Mouse (Mus musculus): ENCODE data around the gene Clock. TPM values are rescaled to one million over a fixed set of nuclear protein-coding genes. Genes with fewer than 3 reads are reported as not detected.

The Clock gene
- polyA plus RNA-seq, 1 experiment from 2014 or later, result 13.4 TPM

DNA sequence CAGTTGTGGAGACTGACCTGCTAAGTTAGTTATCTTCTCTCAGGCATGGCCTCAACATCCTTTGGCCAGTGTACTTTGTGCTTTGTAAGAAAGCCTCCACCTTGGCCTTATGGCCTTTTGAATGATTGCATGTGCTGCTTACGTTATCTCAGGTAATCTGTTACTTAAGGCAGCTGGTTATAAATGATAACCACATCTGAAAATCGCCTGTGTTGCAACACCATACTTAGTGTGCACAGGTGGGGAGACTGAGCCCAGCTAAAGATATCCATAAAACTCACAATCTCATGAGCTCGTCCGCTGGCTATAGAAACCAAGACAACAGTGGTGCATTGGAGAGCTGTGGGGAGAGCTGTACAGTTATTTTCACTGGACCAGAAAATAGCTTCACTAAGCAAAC, 114.0 kb downstream of the Clock start:
- Histone ChIP-seq H3K27ac (ENCODE audit: low read length) (no peak overlapping the region), H3K9me3 (replicated peaks; ENCODE audit: control insufficient read depth, low read length, poor library complexity, severe bottlenecking) (no peaks in the 10 kb centered on the region), H3K4me2 (ENCODE audit: low read length) (no peak overlapping the region), H3K4me3 (ENCODE audit: low read depth, low read length) (no peak overlapping the region), H3K36me3 (ENCODE audit: control insufficient read depth, insufficient read depth, low read length) (no peaks in the 10 kb centered on the region), H3K9ac (ENCODE audit: low read depth, low read length) (no peak overlapping the region), H3K27me3 (ENCODE audit: control insufficient read depth, insufficient read depth, low read depth, low read length) (no peaks in the 10 kb centered on the region), H3K4me1 (ENCODE audit: control insufficient read depth, insufficient read depth, low read length) (peaks cover 10% of the 10 kb centered on the region)
- no peak for ATAC-seq
- 92% methylated on average over 4 of the region's 4 CpGs for WGBS

DNA sequence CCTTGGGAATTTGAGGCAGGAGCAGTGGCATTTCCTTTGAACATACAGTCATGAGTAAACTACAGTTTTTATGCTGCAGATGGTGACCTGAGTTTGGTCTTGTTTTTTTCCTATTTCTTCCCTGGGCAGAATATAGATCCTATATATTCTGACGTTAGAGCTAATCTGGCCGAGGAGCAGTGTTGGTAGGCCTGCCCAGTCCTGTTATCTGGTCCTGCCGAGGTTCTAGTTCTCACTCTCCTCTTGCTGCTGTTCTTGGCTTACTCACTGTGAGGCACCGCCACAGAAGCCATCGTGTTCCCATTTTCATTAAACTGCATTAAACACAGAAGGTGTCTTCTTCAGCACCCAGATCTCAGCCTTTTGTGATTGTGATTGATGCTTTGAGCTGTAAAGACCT, 116.7 kb downstream of the Clock start:
- 89% methylated on average over 5 of the region's 5 CpGs for WGBS
- H3K4me3 ChIP-seq (ENCODE audit: low read depth, low read length), result no peak overlapping the region
- no peak overlapping the region for H3K4me2 ChIP-seq (ENCODE audit: low read length)
- no peak overlapping the region for H3K27ac ChIP-seq (ENCODE audit: low read length)
- H3K27me3 ChIP-seq (ENCODE audit: control insufficient read depth, insufficient read depth, low read depth, low read length), result no peaks in the 10 kb centered on the region
- H3K4me1 ChIP-seq (ENCODE audit: control insufficient read depth, insufficient read depth, low read length), result peaks cover 16% of the 10 kb centered on the region
- H3K9me3 ChIP-seq (replicated peaks; ENCODE audit: control insufficient read depth, low read length, poor library complexity, severe bottlenecking), result no peaks in the 10 kb centered on the region
- no peak for ATAC-seq
- H3K9ac ChIP-seq (ENCODE audit: low read depth, low read length), result no peak overlapping the region
- H3K36me3 ChIP-seq (ENCODE audit: control insufficient read depth, insufficient read depth, low read length), result no peaks in the 10 kb centered on the region

DNA sequence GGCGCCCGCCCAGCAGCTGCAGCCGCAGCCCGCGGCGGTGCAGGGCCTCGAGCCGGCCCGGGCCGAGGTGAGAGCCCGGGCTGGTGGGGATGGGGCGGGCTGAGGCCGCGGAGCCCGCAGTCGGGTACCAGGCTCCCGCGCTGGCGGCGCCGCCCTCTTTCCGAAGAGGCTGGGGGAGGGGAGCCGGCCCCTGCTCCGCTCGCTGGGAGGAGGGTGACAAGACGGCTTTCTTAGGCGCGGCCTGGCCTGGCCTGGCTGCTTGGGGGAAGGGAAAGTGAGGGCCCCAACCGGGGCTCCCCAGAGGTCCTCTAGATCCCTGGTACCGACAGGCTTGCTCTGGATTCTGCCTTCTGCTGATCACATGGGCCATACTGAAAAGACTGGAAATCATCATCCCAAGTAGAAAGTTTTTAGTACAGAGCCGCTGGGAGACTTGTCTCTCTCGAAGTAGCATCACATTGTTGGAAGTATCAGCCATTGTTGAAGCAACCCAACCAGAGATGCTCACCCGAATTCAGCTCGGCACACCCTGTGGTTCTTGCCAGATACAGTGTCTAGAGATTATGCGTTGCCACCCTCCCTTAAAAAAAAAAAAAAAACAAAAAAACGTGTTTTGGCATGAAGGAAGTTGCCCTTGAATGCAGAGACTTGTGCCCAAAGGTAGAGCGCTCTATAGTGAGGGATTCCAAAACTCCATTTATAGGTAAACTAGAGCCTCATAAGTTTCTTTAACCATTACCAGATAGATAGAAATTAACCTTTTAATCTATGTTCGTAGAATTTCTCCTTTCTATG, 120.1 kb downstream of the Clock start:
- H3K36me3 ChIP-seq (ENCODE audit: control insufficient read depth, insufficient read depth, low read length), result no peaks in the 10 kb centered on the region
- no peaks in the 10 kb centered on the region for H3K9me3 ChIP-seq (replicated peaks; ENCODE audit: control insufficient read depth, low read length, poor library complexity, severe bottlenecking)
- peaks cover 17% of the 10 kb centered on the region for H3K4me1 ChIP-seq (ENCODE audit: control insufficient read depth, insufficient read depth, low read length)
- ATAC-seq, result peak; percentile 86
- H3K27me3 ChIP-seq (ENCODE audit: control insufficient read depth, insufficient read depth, low read depth, low read length), result no peaks in the 10 kb centered on the region
- H3K27ac ChIP-seq (ENCODE audit: low read length), result peak overlapping the region; percentile 84
- peak overlapping the region; percentile 64 for H3K4me3 ChIP-seq (ENCODE audit: low read depth, low read length)
- H3K4me2 ChIP-seq (ENCODE audit: low read length), result peak overlapping the region; percentile 83
- 5% methylated on average over 35 of the region's 38 CpGs for WGBS
- H3K9ac ChIP-seq (ENCODE audit: low read depth, low read length), result peak overlapping the region; percentile 77

DNA sequence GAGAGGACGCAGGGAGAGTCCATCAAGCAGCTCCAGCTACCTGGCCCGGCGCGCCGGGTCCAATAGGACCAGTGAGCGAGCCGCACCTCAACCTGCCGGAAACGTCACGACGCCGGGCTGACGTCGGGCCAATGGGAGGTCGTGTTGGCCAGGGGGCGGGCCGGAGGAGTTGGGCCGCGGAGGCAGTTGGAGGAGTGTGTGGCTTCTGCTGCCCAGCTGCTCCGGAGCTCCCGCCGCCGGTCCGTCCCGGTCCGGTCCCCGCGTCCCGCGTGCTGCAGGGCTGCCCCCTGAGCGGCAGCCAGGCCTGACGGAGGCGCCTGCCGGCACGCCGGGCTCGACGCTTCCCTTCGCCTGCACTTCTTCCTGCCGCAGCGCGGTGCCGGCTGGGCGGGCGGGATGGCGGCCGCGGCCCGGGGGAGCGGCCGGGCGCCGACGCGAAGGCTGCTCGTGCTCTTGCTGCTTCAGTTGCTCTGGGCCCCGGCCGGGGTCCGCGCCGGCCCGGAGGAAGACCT, 120.8 kb downstream of the Clock start, which contains the start of gene Tmem165:
Gene Tmem165, plus strand, starts transcription at position 131 of the 512 bp plus-strand sequence.
- peak; percentile 99 for ATAC-seq
- Histone ChIP-seq H3K27me3 (ENCODE audit: control insufficient read depth, insufficient read depth, low read depth, low read length) (no peaks in the 10 kb centered on the region), H3K27ac (ENCODE audit: low read length) (peak within 1 kb of the TSS; percentile 84), H3K4me3 (ENCODE audit: low read depth, low read length) (peak within 1 kb of the TSS; percentile 64), H3K4me2 (ENCODE audit: low read length) (peak within 1 kb of the TSS; percentile 83), H3K4me1 (ENCODE audit: control insufficient read depth, insufficient read depth, low read length) (peaks cover 17% of the 10 kb centered on the region), H3K36me3 (ENCODE audit: control insufficient read depth, insufficient read depth, low read length) (no peaks in the 10 kb centered on the region), H3K9ac (ENCODE audit: low read depth, low read length) (peak within 1 kb of the TSS; percentile 77), H3K9me3 (replicated peaks; ENCODE audit: control insufficient read depth, low read length, poor library complexity, severe bottlenecking) (no peaks in the 10 kb centered on the region)
- WGBS, result 0% methylated on average over 54 of the region's 62 CpGs

DNA sequence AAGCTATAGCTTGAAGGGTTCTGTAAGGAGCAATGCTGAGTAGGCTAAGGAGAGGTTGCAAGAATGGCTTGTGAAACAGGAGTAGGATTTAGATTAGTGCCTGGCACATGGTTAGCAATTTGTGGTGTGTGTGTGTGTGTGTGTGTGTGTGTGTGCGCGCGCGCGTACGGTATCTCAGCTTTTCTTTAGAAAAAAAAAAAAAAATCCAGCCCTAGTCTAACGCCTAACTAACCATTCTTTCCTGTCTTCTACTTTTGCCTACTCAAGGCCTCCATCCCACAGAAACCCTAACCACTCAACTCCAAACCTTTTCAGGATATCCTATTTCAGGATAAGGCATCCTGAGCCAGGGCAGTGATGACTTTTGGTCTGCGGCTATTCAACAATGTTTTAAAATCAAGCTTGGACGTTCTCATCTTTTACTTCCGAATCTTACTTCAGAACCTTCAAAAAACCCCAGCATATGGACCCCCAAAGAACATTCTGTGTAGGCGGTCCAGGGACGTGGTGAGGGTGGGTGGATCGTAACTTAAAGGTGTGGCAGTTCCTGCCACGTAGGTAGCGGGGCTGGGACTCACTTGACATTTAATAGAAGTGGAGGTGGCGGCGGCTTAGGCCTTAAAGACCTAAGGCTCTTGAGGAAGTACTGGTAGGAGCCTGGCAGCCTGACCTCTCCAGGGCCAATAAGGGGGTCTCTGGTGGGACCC, 121.4 kb downstream of the Clock start:
- H3K9me3 ChIP-seq (replicated peaks; ENCODE audit: control insufficient read depth, low read length, poor library complexity, severe bottlenecking), result no peaks in the 10 kb centered on the region
- 41% methylated on average over 17 of the region's 17 CpGs for WGBS
- peak overlapping the region; percentile 62 for H3K27ac ChIP-seq (ENCODE audit: low read length)
- ATAC-seq, result no peak
- no peaks in the 10 kb centered on the region for H3K36me3 ChIP-seq (ENCODE audit: control insufficient read depth, insufficient read depth, low read length)
- H3K27me3 ChIP-seq (ENCODE audit: control insufficient read depth, insufficient read depth, low read depth, low read length), result no peaks in the 10 kb centered on the region
- H3K4me1 ChIP-seq (ENCODE audit: control insufficient read depth, insufficient read depth, low read length), result peaks cover 17% of the 10 kb centered on the region
- H3K4me3 ChIP-seq (ENCODE audit: low read depth, low read length), result peak overlapping the region; percentile 64
- peak overlapping the region; percentile 75 for H3K9ac ChIP-seq (ENCODE audit: low read depth, low read length)
- H3K4me2 ChIP-seq (ENCODE audit: low read length), result peak overlapping the region; percentile 83

DNA sequence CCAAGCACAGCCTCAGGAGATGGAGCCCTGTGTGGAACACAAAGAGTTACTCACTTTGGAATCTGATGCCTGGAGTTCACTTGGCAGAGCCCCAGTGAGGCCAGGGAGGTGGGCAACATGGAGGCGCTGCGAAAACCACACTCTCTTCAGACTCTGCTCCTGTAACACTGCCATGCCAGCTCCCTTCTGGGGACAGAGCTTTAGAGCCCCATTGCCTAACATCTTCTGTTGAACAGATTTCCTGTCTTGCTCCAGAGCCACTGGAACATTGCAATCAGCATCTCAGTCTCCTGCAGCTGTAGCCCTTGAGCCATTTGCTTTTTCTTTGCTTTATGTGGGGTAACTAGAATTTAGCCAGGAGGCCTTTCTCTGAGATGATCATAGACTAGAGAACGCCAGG, 122.3 kb downstream of the Clock start:
- ATAC-seq, result no peak
- Histone ChIP-seq H3K36me3 (ENCODE audit: control insufficient read depth, insufficient read depth, low read length) (no peaks in the 10 kb centered on the region), H3K4me2 (ENCODE audit: low read length) (no peak overlapping the region), H3K27ac (ENCODE audit: low read length) (no peak overlapping the region), H3K9me3 (replicated peaks; ENCODE audit: control insufficient read depth, low read length, poor library complexity, severe bottlenecking) (no peaks in the 10 kb centered on the region), H3K4me3 (ENCODE audit: low read depth, low read length) (no peak overlapping the region), H3K9ac (ENCODE audit: low read depth, low read length) (no peak overlapping the region), H3K27me3 (ENCODE audit: control insufficient read depth, insufficient read depth, low read depth, low read length) (no peaks in the 10 kb centered on the region), H3K4me1 (ENCODE audit: control insufficient read depth, insufficient read depth, low read length) (peaks cover 15% of the 10 kb centered on the region)
- WGBS, result 65% methylated on average over 3 of the region's 3 CpGs

DNA sequence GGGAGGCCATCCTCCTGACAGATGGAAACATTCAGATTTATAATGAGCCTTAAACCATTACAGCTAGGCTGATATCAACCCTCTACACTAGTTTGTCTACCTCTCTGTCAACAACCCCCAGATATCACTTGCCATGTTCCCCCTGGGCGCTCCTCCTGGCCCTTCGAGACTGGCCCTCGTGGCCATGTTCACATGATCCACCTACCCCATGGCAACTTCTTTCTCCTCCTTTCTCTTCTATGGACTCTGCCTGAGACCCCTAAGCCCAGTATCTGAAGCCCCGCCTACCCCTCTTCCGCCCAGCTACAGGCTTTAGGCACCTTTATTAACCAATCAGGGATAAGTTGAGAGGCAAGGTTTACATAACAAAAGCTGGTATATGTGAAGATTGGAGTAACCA, 124.8 kb downstream of the Clock start:
- Histone ChIP-seq H3K4me1 (ENCODE audit: control insufficient read depth, insufficient read depth, low read length) (peaks cover 5% of the 10 kb centered on the region; the same call in 1 of the 2 replicates), H3K4me2 (ENCODE audit: low read length) (no peak overlapping the region), H3K36me3 (ENCODE audit: control insufficient read depth, insufficient read depth, low read length) (no peaks in the 10 kb centered on the region), H3K9me3 (replicated peaks; ENCODE audit: control insufficient read depth, low read length, poor library complexity, severe bottlenecking) (no peaks in the 10 kb centered on the region), H3K9ac (ENCODE audit: low read depth, low read length) (no peak overlapping the region), H3K27ac (ENCODE audit: low read length) (no peak overlapping the region), H3K27me3 (ENCODE audit: control insufficient read depth, insufficient read depth, low read depth, low read length) (no peaks in the 10 kb centered on the region), H3K4me3 (ENCODE audit: low read depth, low read length) (no peak overlapping the region)
- no peak for ATAC-seq
- 91% methylated on average over 5 of the region's 5 CpGs for WGBS

DNA sequence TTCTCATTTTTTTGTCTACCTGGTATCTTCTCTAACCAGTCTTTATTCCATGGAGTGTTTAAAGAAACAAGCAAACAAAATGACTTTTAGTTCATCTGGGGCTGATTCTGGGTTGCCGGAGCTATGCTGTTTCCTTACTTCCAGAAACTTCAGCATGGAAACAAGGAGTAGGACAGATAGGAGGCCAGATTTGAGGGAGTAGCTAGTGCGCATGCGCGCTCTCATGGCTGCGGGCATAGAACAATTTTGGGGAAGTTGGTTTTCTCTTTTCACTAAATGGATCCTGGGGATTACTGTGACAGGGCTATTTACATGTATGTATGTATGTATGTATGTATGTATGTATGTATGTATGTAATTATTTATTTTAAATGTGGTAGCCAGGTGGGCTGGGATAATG, 125.4 kb downstream of the Clock start:
- Histone ChIP-seq H3K4me2 (ENCODE audit: low read length) (no peak overlapping the region), H3K27ac (ENCODE audit: low read length) (no peak overlapping the region), H3K9ac (ENCODE audit: low read depth, low read length) (no peak overlapping the region), H3K4me1 (ENCODE audit: control insufficient read depth, insufficient read depth, low read length) (peaks cover 5% of the 10 kb centered on the region; the same call in 1 of the 2 replicates), H3K9me3 (replicated peaks; ENCODE audit: control insufficient read depth, low read length, poor library complexity, severe bottlenecking) (no peaks in the 10 kb centered on the region), H3K27me3 (ENCODE audit: control insufficient read depth, insufficient read depth, low read depth, low read length) (no peaks in the 10 kb centered on the region), H3K4me3 (ENCODE audit: low read depth, low read length) (no peak overlapping the region), H3K36me3 (ENCODE audit: control insufficient read depth, insufficient read depth, low read length) (no peaks in the 10 kb centered on the region)
- ATAC-seq, result no peak
- 97% methylated on average over 5 of the region's 5 CpGs for WGBS

DNA sequence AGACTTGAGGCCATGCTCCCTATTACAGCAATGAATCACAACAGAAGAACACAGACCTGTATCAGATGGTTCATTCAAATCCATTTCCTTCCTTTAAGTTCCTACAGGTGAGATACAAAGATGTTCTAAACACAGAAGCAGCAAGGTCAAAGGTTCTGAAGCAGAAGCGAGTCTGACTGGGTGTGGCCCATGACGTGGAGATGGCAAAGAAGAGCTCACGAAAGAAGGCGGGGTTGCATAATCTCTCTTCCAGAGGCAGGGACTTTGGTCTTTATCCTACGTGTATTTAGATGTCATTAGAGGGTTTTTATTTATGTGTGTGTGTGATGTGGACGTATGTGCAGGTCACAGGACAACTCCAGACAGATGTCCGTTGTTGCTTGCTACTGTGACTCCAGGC, 126.9 kb downstream of the Clock start:
- Histone ChIP-seq H3K4me1 (ENCODE audit: control insufficient read depth, insufficient read depth, low read length) (no peaks in the 10 kb centered on the region), H3K27me3 (ENCODE audit: control insufficient read depth, insufficient read depth, low read depth, low read length) (no peaks in the 10 kb centered on the region), H3K9ac (ENCODE audit: low read depth, low read length) (no peak overlapping the region), H3K4me3 (ENCODE audit: low read depth, low read length) (no peak overlapping the region), H3K27ac (ENCODE audit: low read length) (no peak overlapping the region), H3K4me2 (ENCODE audit: low read length) (no peak overlapping the region), H3K36me3 (ENCODE audit: control insufficient read depth, insufficient read depth, low read length) (no peaks in the 10 kb centered on the region), H3K9me3 (replicated peaks; ENCODE audit: control insufficient read depth, low read length, poor library complexity, severe bottlenecking) (no peaks in the 10 kb centered on the region)
- no peak for ATAC-seq
- 89% methylated on average over 7 of the region's 7 CpGs for WGBS
